ENCODE assay signal across 15 mouse cellular contexts in genomic region chr6:85620826-85621225, GRCm38 (mm10).
"Had no signal": no experiment of that assay in that cellular context is flagged by ENCODE, and none has a peak within 500 bp of the region (broad histone marks: within the 10 kb centered on the region; RNA-seq: fewer than 3 reads in every experiment).

No protein-coding gene starts in this region.

- H3K27ac ChIP-seq: limb, embryonic 12.5 days; liver, embryonic 13.5 days; lung, embryonic 15.5 days; midbrain, embryonic 13.5 days; neural tube, embryonic 15.5 days; stomach, embryonic 15.5 days had no signal

- H3K4me3 ChIP-seq: limb, embryonic 12.5 days; liver, embryonic 13.5 days; lung, embryonic 15.5 days; midbrain, embryonic 13.5 days; neural tube, embryonic 15.5 days; stomach, embryonic 15.5 days had no signal

- H3K4me1 ChIP-seq: limb, embryonic 12.5 days; liver, embryonic 13.5 days; lung, embryonic 15.5 days; midbrain, embryonic 13.5 days; neural tube, embryonic 15.5 days; stomach, embryonic 15.5 days had no signal

- H3K27me3 ChIP-seq: limb, embryonic 12.5 days; liver, embryonic 13.5 days; lung, embryonic 15.5 days; midbrain, embryonic 13.5 days; neural tube, embryonic 15.5 days; stomach, embryonic 15.5 days had no signal

- DNase-seq: kidney, adult 8-10 months; kidney, postnatal 25 days; liver; liver, embryonic 13.5 days; liver, postnatal 0 days; lung, postnatal 36 days; retina, postnatal 1 day; right cerebral cortex, postnatal 4 days; spleen, adult 18-20 months; thymus, postnatal 4 days had no signal
